Mouse (Mus musculus) heart, postnatal 0 days (tissue): ENCODE data around the gene Enpp3.

Experiments used
- CTCF ChIP-seq: IDR thresholded peaks from 2 replicates; pipeline ENCODE4 v1.5.1; 2016; ENCODE audit warnings: antibody characterized with exemption, control low read depth, low read depth
- EP300 ChIP-seq: IDR thresholded peaks from 2 replicates; pipeline ENCODE4 v1.6.1; 2016; ENCODE audit warnings: antibody characterized with exemption, low read depth

DNA sequence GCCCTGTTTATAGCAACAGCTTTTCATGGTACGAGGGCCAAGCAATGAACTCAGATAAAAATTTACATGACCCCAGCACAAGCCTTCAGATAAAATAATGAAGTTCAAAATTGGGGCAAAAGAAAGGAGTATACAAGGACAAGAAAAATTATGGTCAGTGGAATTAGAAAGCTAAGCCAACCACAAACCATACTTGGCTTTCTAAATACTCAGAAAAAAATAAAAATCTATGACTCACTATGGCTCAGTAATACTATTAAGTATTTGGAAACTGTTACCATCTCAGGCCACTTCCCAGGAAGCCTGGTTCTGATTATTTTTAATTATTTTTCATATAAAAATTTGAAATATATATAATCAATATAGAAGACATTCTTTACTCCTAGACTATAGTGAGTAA is 19.8 kb downstream of the Enpp3 start:
- TF ChIP-seq CTCF, result no peak
- TF ChIP-seq EP300, result no peak
